Mouse (Mus musculus): ENCODE data around the gene Ncam1. TPM values are rescaled to one million over a fixed set of nuclear protein-coding genes. Genes with fewer than 3 reads are reported as not detected.

Gene Ncam1
- polyA plus RNA-seq, 1 experiment = 7.2 TPM

DNA sequence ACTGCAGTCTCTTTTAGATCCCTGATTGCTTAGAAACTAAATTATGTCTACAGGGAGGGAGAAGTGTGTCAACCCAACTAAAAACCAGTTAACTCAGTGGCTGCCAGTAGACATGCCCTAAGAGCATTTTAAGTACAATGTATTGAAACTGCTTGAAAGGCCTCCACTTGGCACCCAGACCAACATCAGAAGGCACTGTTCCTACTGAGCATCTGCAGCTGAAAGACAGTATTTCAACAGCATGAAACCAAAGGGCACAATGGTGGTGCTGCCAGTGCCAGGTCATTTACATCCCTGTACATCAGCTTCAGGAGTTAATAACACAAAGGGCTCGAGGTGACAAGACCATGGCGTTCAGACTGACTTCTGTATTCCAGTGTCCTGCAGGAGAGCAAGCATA, 5.5 kb downstream of the Ncam1 start:
- TF ChIP-seq POLR2A (IDR thresholded peaks at IDR 0.05; ENCODE audit: insufficient read depth, low read length) (no peak), CTCF (IDR thresholded peaks at IDR 0.05; ENCODE audit: low read depth, low read length) (no peak)
- no peaks in the 10 kb centered on the region for H3K4me1 ChIP-seq (ENCODE audit: control insufficient read depth, insufficient read depth, low read length)
- H3K9ac ChIP-seq (ENCODE audit: low read depth, poor library complexity, severe bottlenecking) = no peak overlapping the region
- H3K36me3 ChIP-seq (ENCODE audit: control insufficient read depth, insufficient read depth, low read length, poor library complexity, severe bottlenecking) = no peaks in the 10 kb centered on the region
- no peaks in the 10 kb centered on the region for H3K9me3 ChIP-seq (replicated peaks; ENCODE audit: control insufficient read depth, insufficient read depth, low read length, poor library complexity, severe bottlenecking)
- no peak overlapping the region for H3K4me3 ChIP-seq (ENCODE audit: low read depth, low read length)
- no peak overlapping the region for H3K27ac ChIP-seq (ENCODE audit: insufficient read depth, low read length)
- H3K27me3 ChIP-seq (ENCODE audit: control insufficient read depth, insufficient read depth, low read length, poor library complexity, severe bottlenecking) = no peaks in the 10 kb centered on the region; the same call in 1 of the 2 replicates

DNA sequence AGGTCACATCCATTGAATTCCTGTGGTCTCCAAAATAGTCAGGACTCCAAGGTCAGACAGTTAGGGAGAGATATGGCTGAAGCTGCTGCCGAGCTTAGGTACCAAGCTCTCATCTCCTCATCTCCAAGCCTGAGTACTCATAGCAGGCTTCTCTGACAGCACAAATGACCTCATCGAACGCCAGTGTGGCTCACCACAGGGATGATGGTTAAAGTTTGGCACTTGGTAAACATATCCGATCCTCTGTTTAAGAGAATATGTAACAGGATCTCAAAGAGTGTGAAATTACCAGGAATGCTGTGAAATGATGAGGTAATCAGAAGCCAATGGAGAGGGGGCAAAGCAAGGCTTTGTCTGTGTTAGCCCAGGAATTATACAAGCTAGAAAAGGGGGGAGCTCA, 6.1 kb downstream of the Ncam1 start:
- no peak overlapping the region for H3K4me3 ChIP-seq (ENCODE audit: low read depth, low read length)
- TF ChIP-seq POLR2A (IDR thresholded peaks at IDR 0.05; ENCODE audit: insufficient read depth, low read length) = no peak
- no peak for TF ChIP-seq CTCF (IDR thresholded peaks at IDR 0.05; ENCODE audit: low read depth, low read length)
- TF ChIP-seq EP300 (IDR thresholded peaks at IDR 0.05; ENCODE audit: insufficient read depth, low read depth, low read length) = no peak
- H3K9ac ChIP-seq (ENCODE audit: low read depth, poor library complexity, severe bottlenecking) = no peak overlapping the region
- no peaks in the 10 kb centered on the region for H3K27me3 ChIP-seq (ENCODE audit: control insufficient read depth, insufficient read depth, low read length, poor library complexity, severe bottlenecking)
- no peaks in the 10 kb centered on the region for H3K36me3 ChIP-seq (ENCODE audit: control insufficient read depth, insufficient read depth, low read length, poor library complexity, severe bottlenecking)
- H3K27ac ChIP-seq (ENCODE audit: insufficient read depth, low read length) = no peak overlapping the region
- no peaks in the 10 kb centered on the region for H3K4me1 ChIP-seq (ENCODE audit: control insufficient read depth, insufficient read depth, low read length)
- no peaks in the 10 kb centered on the region for H3K9me3 ChIP-seq (replicated peaks; ENCODE audit: control insufficient read depth, insufficient read depth, low read length, poor library complexity, severe bottlenecking)

DNA sequence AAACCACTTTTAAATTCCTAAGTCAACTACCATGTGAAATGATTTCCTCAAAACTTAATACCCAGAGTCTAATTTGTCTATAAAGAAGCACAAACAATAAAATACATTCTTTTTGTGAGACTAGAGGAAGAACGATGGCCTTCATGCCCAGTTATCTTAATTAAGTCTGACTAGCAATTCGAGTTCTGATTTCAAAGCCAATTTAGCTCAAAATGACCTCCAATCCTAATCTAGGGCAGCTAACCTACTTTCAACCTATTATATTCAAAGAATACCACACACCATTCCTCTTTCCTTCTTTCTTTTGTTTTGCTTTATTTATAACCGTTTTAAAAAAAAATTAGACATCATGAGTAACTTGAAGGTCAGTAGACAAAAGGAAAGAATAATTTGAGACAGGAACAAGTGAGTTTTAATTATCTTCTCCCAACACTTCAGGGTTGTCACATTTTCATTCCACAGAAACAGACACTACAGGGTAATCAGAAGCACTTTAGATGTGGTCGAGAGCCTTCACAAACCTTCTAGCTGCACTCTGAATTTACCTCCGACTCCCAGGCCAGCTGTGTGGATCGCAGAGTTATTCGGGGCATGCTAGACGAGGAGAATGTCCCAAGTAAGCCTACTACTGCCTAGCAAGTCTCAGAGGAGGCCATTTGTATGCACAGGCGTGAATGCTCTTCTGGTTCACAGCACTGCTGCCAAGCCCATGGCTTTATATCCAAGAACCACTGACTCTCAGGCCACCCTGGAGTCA, 17.5 kb downstream of the Ncam1 start:
- H3K4me3 ChIP-seq (ENCODE audit: low read depth, low read length) = no peak overlapping the region
- TF ChIP-seq CTCF (IDR thresholded peaks at IDR 0.05; ENCODE audit: low read depth, low read length) (no peak), EP300 (IDR thresholded peaks at IDR 0.05; ENCODE audit: insufficient read depth, low read depth, low read length) (no peak), POLR2A (IDR thresholded peaks at IDR 0.05; ENCODE audit: insufficient read depth, low read length) (no peak)
- no peaks in the 10 kb centered on the region for H3K36me3 ChIP-seq (ENCODE audit: control insufficient read depth, insufficient read depth, low read length, poor library complexity, severe bottlenecking)
- no peak overlapping the region for H3K9ac ChIP-seq (ENCODE audit: low read depth, poor library complexity, severe bottlenecking)
- no peaks in the 10 kb centered on the region for H3K27me3 ChIP-seq (ENCODE audit: control insufficient read depth, insufficient read depth, low read length, poor library complexity, severe bottlenecking)
- H3K27ac ChIP-seq (ENCODE audit: insufficient read depth, low read length) = no peak overlapping the region
- no peaks in the 10 kb centered on the region for H3K4me1 ChIP-seq (ENCODE audit: control insufficient read depth, insufficient read depth, low read length)
- no peaks in the 10 kb centered on the region for H3K9me3 ChIP-seq (replicated peaks; ENCODE audit: control insufficient read depth, insufficient read depth, low read length, poor library complexity, severe bottlenecking)

DNA sequence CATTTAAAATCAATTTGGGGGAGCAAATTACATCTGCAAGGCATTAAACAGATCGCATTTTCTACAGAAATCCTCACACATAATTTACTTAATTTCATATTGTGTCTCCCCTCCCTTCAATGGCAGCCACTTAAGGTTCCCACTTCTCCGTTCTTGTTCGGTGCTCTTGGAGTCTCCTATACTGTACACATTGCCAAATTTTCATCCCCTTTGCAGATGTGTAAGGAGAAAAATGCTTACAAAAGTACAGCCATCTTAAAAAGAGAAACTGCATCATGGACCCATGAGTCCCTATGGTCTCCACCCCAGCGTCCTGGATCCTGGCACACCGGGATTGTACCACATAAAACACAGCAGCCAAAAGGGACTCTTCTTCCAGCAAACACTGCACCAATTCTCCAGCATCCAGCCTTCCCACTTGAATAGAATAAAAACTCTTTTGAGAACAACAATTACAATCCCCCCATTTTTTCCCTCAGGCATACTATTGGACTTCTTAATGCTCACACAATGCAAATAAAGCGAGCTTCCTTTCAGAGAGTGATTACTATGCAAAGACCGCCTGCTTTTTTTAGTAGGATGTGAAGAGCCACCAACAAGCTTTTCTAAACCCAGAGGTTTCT, 21.6 kb downstream of the Ncam1 start:
- no peaks in the 10 kb centered on the region for H3K4me1 ChIP-seq (ENCODE audit: control insufficient read depth, insufficient read depth, low read length)
- H3K9ac ChIP-seq (ENCODE audit: low read depth, poor library complexity, severe bottlenecking) = no peak overlapping the region
- no peak overlapping the region for H3K4me3 ChIP-seq (ENCODE audit: low read depth, low read length)
- TF ChIP-seq POLR2A (IDR thresholded peaks at IDR 0.05; ENCODE audit: insufficient read depth, low read length) (no peak), CTCF (IDR thresholded peaks at IDR 0.05; ENCODE audit: low read depth, low read length) (no peak), EP300 (IDR thresholded peaks at IDR 0.05; ENCODE audit: insufficient read depth, low read depth, low read length) (no peak)
- H3K36me3 ChIP-seq (ENCODE audit: control insufficient read depth, insufficient read depth, low read length, poor library complexity, severe bottlenecking) = no peaks in the 10 kb centered on the region
- H3K27ac ChIP-seq (ENCODE audit: insufficient read depth, low read length) = no peak overlapping the region
- no peaks in the 10 kb centered on the region for H3K27me3 ChIP-seq (ENCODE audit: control insufficient read depth, insufficient read depth, low read length, poor library complexity, severe bottlenecking)
- no peaks in the 10 kb centered on the region for H3K9me3 ChIP-seq (replicated peaks; ENCODE audit: control insufficient read depth, insufficient read depth, low read length, poor library complexity, severe bottlenecking)

DNA sequence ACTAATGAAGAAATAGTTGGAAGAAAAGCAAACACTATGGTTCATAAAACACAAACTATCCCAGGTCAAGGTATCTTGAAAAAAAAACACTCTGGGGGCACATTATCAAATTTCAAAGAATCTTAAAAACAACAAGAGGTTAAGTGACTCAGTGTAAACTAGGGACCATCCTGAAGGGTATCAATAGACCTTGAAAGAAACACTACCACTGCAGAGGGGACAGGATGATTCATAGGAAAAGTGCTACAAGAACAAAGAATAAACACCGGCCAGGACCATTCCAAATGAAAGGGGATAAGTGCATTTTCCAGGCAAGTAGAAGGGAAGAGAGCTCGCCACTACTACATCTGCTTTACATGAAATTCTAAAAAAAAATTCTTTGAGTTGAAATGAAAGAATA, 32.1 kb downstream of the Ncam1 start:
- Histone ChIP-seq H3K9me3 (replicated peaks; ENCODE audit: control insufficient read depth, insufficient read depth, low read length, poor library complexity, severe bottlenecking) (no peaks in the 10 kb centered on the region), H3K4me3 (ENCODE audit: low read depth, low read length) (no peak overlapping the region), H3K27me3 (ENCODE audit: control insufficient read depth, insufficient read depth, low read length, poor library complexity, severe bottlenecking) (no peaks in the 10 kb centered on the region), H3K4me1 (ENCODE audit: control insufficient read depth, insufficient read depth, low read length) (no peaks in the 10 kb centered on the region), H3K27ac (ENCODE audit: insufficient read depth, low read length) (no peak overlapping the region), H3K9ac (ENCODE audit: low read depth, poor library complexity, severe bottlenecking) (no peak overlapping the region), H3K36me3 (ENCODE audit: control insufficient read depth, insufficient read depth, low read length, poor library complexity, severe bottlenecking) (no peaks in the 10 kb centered on the region)
- no peak for TF ChIP-seq EP300 (IDR thresholded peaks at IDR 0.05; ENCODE audit: insufficient read depth, low read depth, low read length)
- no peak for TF ChIP-seq CTCF (IDR thresholded peaks at IDR 0.05; ENCODE audit: low read depth, low read length)
- no peak for TF ChIP-seq POLR2A (IDR thresholded peaks at IDR 0.05; ENCODE audit: insufficient read depth, low read length)

DNA sequence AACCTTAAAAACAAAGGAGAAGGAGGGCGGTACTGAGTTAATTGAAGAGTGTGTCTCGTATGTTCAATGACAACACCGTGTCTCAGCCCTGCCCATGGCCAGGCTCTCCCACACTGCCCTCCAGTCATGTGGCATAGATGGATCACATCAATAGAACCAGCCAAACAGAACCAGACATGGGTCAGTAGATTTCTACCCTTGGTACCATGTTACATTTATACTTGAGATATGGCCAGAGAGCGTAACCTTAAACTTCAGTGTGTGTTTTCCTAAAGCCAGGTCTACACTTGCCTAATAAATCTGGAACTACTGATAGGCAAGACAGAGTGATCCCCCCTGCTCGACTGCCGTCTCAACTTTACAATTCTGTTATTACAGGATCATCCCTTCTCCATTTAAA, 38.2 kb downstream of the Ncam1 start:
- Histone ChIP-seq H3K9me3 (replicated peaks; ENCODE audit: control insufficient read depth, insufficient read depth, low read length, poor library complexity, severe bottlenecking) (peaks cover 5% of the 10 kb centered on the region; the same call in 1 of the 2 replicates), H3K27me3 (ENCODE audit: control insufficient read depth, insufficient read depth, low read length, poor library complexity, severe bottlenecking) (no peaks in the 10 kb centered on the region), H3K36me3 (ENCODE audit: control insufficient read depth, insufficient read depth, low read length, poor library complexity, severe bottlenecking) (no peaks in the 10 kb centered on the region), H3K4me1 (ENCODE audit: control insufficient read depth, insufficient read depth, low read length) (no peaks in the 10 kb centered on the region), H3K9ac (ENCODE audit: low read depth, poor library complexity, severe bottlenecking) (no peak overlapping the region), H3K27ac (ENCODE audit: insufficient read depth, low read length) (no peak overlapping the region), H3K4me3 (ENCODE audit: low read depth, low read length) (no peak overlapping the region)
- TF ChIP-seq CTCF (IDR thresholded peaks at IDR 0.05; ENCODE audit: low read depth, low read length) = no peak
- no peak for TF ChIP-seq POLR2A (IDR thresholded peaks at IDR 0.05; ENCODE audit: insufficient read depth, low read length)
- TF ChIP-seq EP300 (IDR thresholded peaks at IDR 0.05; ENCODE audit: insufficient read depth, low read depth, low read length) = no peak
